Mouse (Mus musculus): Measurements from ENCODE around the gene Traf3ip1. TPM values are rescaled to one million over a fixed set of nuclear protein-coding genes. Genes with fewer than 3 reads are reported as not detected.
A peak's percentile ranks its signal among the peaks of the same experiment; 100 is the strongest.

Gene Traf3ip1
- total RNA-seq (2021): 12.3 and 12.6 TPM in 2 replicates
- long read RNA-seq, experiment 1, partial matches to known transcripts: 0 of 2 reads
- long read RNA-seq, experiment 1, other reads (novel, unspliced or antisense): 2 of 2 reads
- long read RNA-seq, experiment 2, partial matches to known transcripts: 1 of 3 reads
- long read RNA-seq, experiment 2, other reads (novel, unspliced or antisense): 2 of 3 reads

GRCm38 (mm10) chr1:91494457-91495140, at the start of gene Traf3ip1:
Gene Traf3ip1, plus strand, starts transcription at chr1:91494647.
- DNase-seq: peak; percentile 97

- peak; percentile 67 for DNase-seq
Measured at GRCm38 (mm10) chr1:91444841-91445830, 49.3 kb upstream of the Traf3ip1 start.

GRCm38 (mm10) chr1:91446060-91446459, 48.4 kb upstream of the Traf3ip1 start:
- peak; percentile 93 for DNase-seq

GRCm38 (mm10) chr1:91446511-91446910, 47.9 kb upstream of the Traf3ip1 start:
- DNase-seq: no peak

GRCm38 (mm10) chr1:91448688-91449087, 45.8 kb upstream of the Traf3ip1 start:
- DNase-seq: peak; percentile 76

- no peak for DNase-seq
Measured at GRCm38 (mm10) chr1:91450851-91451250, 43.6 kb upstream of the Traf3ip1 start.

GRCm38 (mm10) chr1:91451547-91452084, 42.8 kb upstream of the Traf3ip1 start:
- no peak for DNase-seq

GRCm38 (mm10) chr1:91453932-91454331, 40.5 kb upstream of the Traf3ip1 start:
- no peak for DNase-seq

GRCm38 (mm10) chr1:91454366-91454765, 40.1 kb upstream of the Traf3ip1 start:
- no peak for DNase-seq

GRCm38 (mm10) chr1:91454927-91455326, 39.5 kb upstream of the Traf3ip1 start:
- no peak for DNase-seq

- peak; percentile 69 for DNase-seq
Measured at GRCm38 (mm10) chr1:91455661-91456161, 38.7 kb upstream of the Traf3ip1 start.

GRCm38 (mm10) chr1:91456301-91456801, 38.1 kb upstream of the Traf3ip1 start:
- DNase-seq: peak; percentile 84

GRCm38 (mm10) chr1:91457116-91457515, 37.3 kb upstream of the Traf3ip1 start:
- no peak for DNase-seq

GRCm38 (mm10) chr1:91457698-91458097, 36.7 kb upstream of the Traf3ip1 start:
- DNase-seq: peak; percentile 71

GRCm38 (mm10) chr1:91458223-91458861, 36.1 kb upstream of the Traf3ip1 start:
- peak; percentile 64 for DNase-seq

- DNase-seq: peak; percentile 100
Measured at GRCm38 (mm10) chr1:91459059-91459809, 35.2 kb upstream of the Traf3ip1 start, which contains the start of gene Per2. Gene Per2, minus strand, starts transcription at chr1:91459324.

- no peak for DNase-seq
Measured at GRCm38 (mm10) chr1:91460069-91460468, 34.4 kb upstream of the Traf3ip1 start.

- DNase-seq: peak; percentile 62
Measured at GRCm38 (mm10) chr1:91460564-91460963, 33.9 kb upstream of the Traf3ip1 start.

- DNase-seq: peak; percentile 70
Measured at GRCm38 (mm10) chr1:91463336-91463995, 31.0 kb upstream of the Traf3ip1 start.

- peak; percentile 52 for DNase-seq
Measured at GRCm38 (mm10) chr1:91464436-91464835, 30.0 kb upstream of the Traf3ip1 start.

Data from adrenal gland, postnatal 14 days (tissue).